ENCODE assay signal across 9 mouse cellular contexts in genomic region chr13:69460635-69461465, GRCm38 (mm10).
A peak's percentile ranks its signal among the peaks of the same experiment; 100 is the strongest.
DNase-seq lines count a peak whose midpoint lies in the region; ATAC-seq lines count a peak whose summit lies in the region.
"Had no signal": no experiment of that assay in that cellular context is flagged by ENCODE, and none has a peak within 500 bp of the region (broad histone marks: within the 10 kb centered on the region; RNA-seq: fewer than 3 reads in every experiment).

No protein-coding gene starts in this region.

- 0 out of 2 replicates have a peak, but pooled peaks have one; percentile 53 for ATAC-seq in hindbrain, embryonic 12.5 days (ENCODE audit: low FRiP score)

- H3K9ac ChIP-seq in hindbrain, embryonic 12.5 days: no peak overlapping the region

- DNase-seq in thymus, postnatal 25 days: peak; percentile 6
- no peak for DNase-seq in thymus, postnatal 36 days
- DNase-seq in embryo, embryonic 9.5 days (ENCODE audit: extremely low spot score): peak; percentile 60
- peak; percentile 40 for DNase-seq in layer of hippocampus, adult 9-11 months
- peak; percentile 60 for DNase-seq in lung, postnatal 36 days
- peak; percentile 54 to 60 for DNase-seq in right cerebral cortex, postnatal 36 days (ENCODE audit: low spot score in 2 of 2)
- no peak for DNase-seq in urinary bladder, postnatal 10 days (ENCODE audit: low spot score)

- no peaks in the 10 kb centered on the region for H3K4me1 ChIP-seq in hindbrain, embryonic 12.5 days

- H3K27ac ChIP-seq in hindbrain, embryonic 12.5 days: no peak overlapping the region
- H3K27ac ChIP-seq: macrophage had no signal

- 50% methylated on average over 17 of the region's 17 CpGs for WGBS in hindbrain, embryonic 12.5 days

- H3K4me3 ChIP-seq in hindbrain, embryonic 12.5 days: no peak overlapping the region

- no peaks in the 10 kb centered on the region for H3K27me3 ChIP-seq in hindbrain, embryonic 12.5 days

- H3K36me3 ChIP-seq in hindbrain, embryonic 12.5 days: no peaks in the 10 kb centered on the region

- no peak overlapping the region for H3K4me2 ChIP-seq in hindbrain, embryonic 12.5 days (replicated peaks)

- H3K9me3 ChIP-seq in hindbrain, embryonic 12.5 days (replicated peaks): no peaks in the 10 kb centered on the region

Comparison
In these comparisons a context has a peak if more than half of its experiments do, and no peak if none do; other contexts are left out.
1. DNase-seq: peak in thymus, postnatal 25 days (single experiment), embryo, embryonic 9.5 days (single experiment), layer of hippocampus, adult 9-11 months (single experiment), lung, postnatal 36 days (single experiment) and right cerebral cortex, postnatal 36 days (2 of 2); none in thymus, postnatal 36 days (0 of 2) and urinary bladder, postnatal 10 days (single experiment).